Mouse (Mus musculus) granulocyte monocyte progenitor cell, adult 5-6 weeks (primary cell): ENCODE data around the gene Stpg3. TPM values are rescaled to one million over a fixed set of nuclear protein-coding genes. Genes with fewer than 3 reads are reported as not detected.
A peak's percentile ranks its signal among the peaks of the same experiment; 100 is the strongest.

Source experiments
- ATAC-seq: replicated peaks from 2 replicates; pipeline ENCODE4 v1.8.0; 2016; ENCODE audit warnings: mild to moderate bottlenecking, moderate TSS enrichment, inconsistent platforms; ENCODE audit not compliant: poor library complexity, severe bottlenecking
- total RNA-seq, 2 experiments: library from RNA; stranded (forward) in 1 of 2; stranded (reverse) in 1 of 2; fragments of 200-712, 200-1000 nt in 1 of 2; fragments of >200 nt in 1 of 2; fragmentation: Nextera tagmentation in 1 of 2; gene quantifications; 2 replicates each; pipeline ENCODE4 v1.2.3; 2014 to 2017

Stpg3 gene
- total RNA-seq, 2 experiments from 2014 or later, result not detected

- ATAC-seq, result no peak
Observed at GRCm38 (mm10) chr2:25213266-25213865, 1.1 kb downstream of the Stpg3 start.

- peak; percentile 95 for ATAC-seq
Observed at GRCm38 (mm10) chr2:25211121-25211670, 3.2 kb downstream of the Stpg3 start, which contains the start of gene Nelfb. TSS of gene Nelfb (minus strand) at chr2:25211489.

GRCm38 (mm10) chr2:25210686-25211085 is 3.8 kb downstream of the Stpg3 start:
- ATAC-seq, result no peak

GRCm38 (mm10) chr2:25207593-25207992 is 6.8 kb downstream of the Stpg3 start:
- no peak for ATAC-seq

- peak; percentile 49 for ATAC-seq
Observed at GRCm38 (mm10) chr2:25203631-25204214, 10.7 kb downstream of the Stpg3 start.

GRCm38 (mm10) chr2:25200631-25201030 is 13.8 kb downstream of the Stpg3 start:
- no peak for ATAC-seq

- no peak for ATAC-seq
Observed at GRCm38 (mm10) chr2:25197946-25198345, 16.5 kb downstream of the Stpg3 start.

- ATAC-seq, result no peak
Observed at GRCm38 (mm10) chr2:25197191-25197590, 17.2 kb downstream of the Stpg3 start.

GRCm38 (mm10) chr2:25196172-25196954 is 18.1 kb downstream of the Stpg3 start, which contains the start of gene Tor4a:
TSS of gene Tor4a (minus strand) at chr2:25196886.
- ATAC-seq, result peak; percentile 63

- peak; percentile 17 for ATAC-seq
Observed at GRCm38 (mm10) chr2:25195211-25196156, 19.0 kb downstream of the Stpg3 start.

- ATAC-seq, result peak; percentile 29
Observed at GRCm38 (mm10) chr2:25194486-25195171, 19.8 kb downstream of the Stpg3 start.

- ATAC-seq, result no peak
Observed at GRCm38 (mm10) chr2:25194006-25194405, 20.4 kb downstream of the Stpg3 start.

GRCm38 (mm10) chr2:25193330-25193770 is 21.1 kb downstream of the Stpg3 start:
- ATAC-seq, result peak; percentile 56

- ATAC-seq, result no peak
Observed at GRCm38 (mm10) chr2:25187841-25188240, 26.6 kb downstream of the Stpg3 start.

- ATAC-seq, result 0 out of 2 replicates have a peak, but pooled peaks have one; percentile 21
Observed at GRCm38 (mm10) chr2:25186575-25186930, 27.9 kb downstream of the Stpg3 start.

GRCm38 (mm10) chr2:25185625-25186574 is 28.5 kb downstream of the Stpg3 start:
- ATAC-seq, result peak; percentile 42

- no peak for ATAC-seq
Observed at GRCm38 (mm10) chr2:25184496-25184895, 29.9 kb downstream of the Stpg3 start.

- ATAC-seq, result no peak
Observed at GRCm38 (mm10) chr2:25183336-25183735, 31.1 kb downstream of the Stpg3 start.
